Mouse (Mus musculus) layer of hippocampus, postnatal 25 days (tissue): ENCODE data around the gene A930004D18Rik. TPM values are rescaled to one million over a fixed set of nuclear protein-coding genes. Genes with fewer than 3 reads are reported as not detected.

Experiments
- microRNA-seq, 2 experiments: library from miRNA; unstranded; fragments of <30 nt; microRNA quantifications; one replicate each; pipeline ENCODE4 v1.2.0; 2021
- total RNA-seq, 2 experiments: library from RNA; stranded (reverse); gene quantifications; 2 replicates each; pipeline ENCODE4 v1.2.3; 2021

A930004D18Rik gene
- total RNA-seq, 2 experiments from 2014 or later, result 2.7 to 3.3 TPM

Small RNA genes lying within 50 kb of the gene (microRNA-seq; reads per million reads assigned to microRNA genes)
- 2.8 to 3.6 reads per million in 2 experiments for gene Mir7655

Other genes starting within 250 kb of the A930004D18Rik start
- not detected for gene H2al2a, start 40.8 kb downstream of the A930004D18Rik start, total RNA-seq
- gene Skida1, start 11.3 kb upstream of the A930004D18Rik start, total RNA-seq, result 10 to 100 TPM; 14.6 to 17.0 TPM
- gene Mllt10, start 17.5 kb upstream of the A930004D18Rik start, total RNA-seq, result 10 to 100 TPM; 53.0 to 58.9 TPM